Mouse (Mus musculus) myocyte (in vitro differentiated cells): ENCODE results near the gene Zc3h18.

Experiments
- E2F4 ChIP-seq: IDR thresholded peaks from one replicate; pipeline ENCODE4 v1.6.1; 2011; ENCODE audit warnings: mild to moderate bottlenecking, control low read depth, moderate library complexity; ENCODE audit not compliant: insufficient read depth
- POLR2A ChIP-seq: IDR thresholded peaks from one replicate; pipeline ENCODE4 v1.6.1; 2011; ENCODE audit warnings: low read depth, mild to moderate bottlenecking, control low read depth, moderate library complexity; ENCODE audit not compliant: insufficient read length
- SRF ChIP-seq: IDR thresholded peaks from one replicate; pipeline ENCODE4 v1.6.1; 2011; ENCODE audit warnings: low read depth; ENCODE audit not compliant: control insufficient read depth, insufficient read length
- TCF12 ChIP-seq: IDR thresholded peaks from one replicate; pipeline ENCODE4 v1.6.1; 2011; ENCODE audit warnings: mild to moderate bottlenecking, control low read depth; ENCODE audit not compliant: poor library complexity, insufficient read depth, severe bottlenecking

- TF ChIP-seq POLR2A (no peak), E2F4 (no peak), SRF (no peak), TCF12 (no peak)
Measured at GRCm38 (mm10) chr8:122359111-122359775, 17.2 kb upstream of the Zc3h18 start.
